Mouse (Mus musculus): Measurements from ENCODE around the gene Atp10a. TPM values are rescaled to one million over a fixed set of nuclear protein-coding genes. Genes with fewer than 3 reads are reported as not detected.

Gene Atp10a
- 0.57 and 0.77 TPM in 2 replicates for polyA plus RNA-seq (2012; rRNA removed)

DNA sequence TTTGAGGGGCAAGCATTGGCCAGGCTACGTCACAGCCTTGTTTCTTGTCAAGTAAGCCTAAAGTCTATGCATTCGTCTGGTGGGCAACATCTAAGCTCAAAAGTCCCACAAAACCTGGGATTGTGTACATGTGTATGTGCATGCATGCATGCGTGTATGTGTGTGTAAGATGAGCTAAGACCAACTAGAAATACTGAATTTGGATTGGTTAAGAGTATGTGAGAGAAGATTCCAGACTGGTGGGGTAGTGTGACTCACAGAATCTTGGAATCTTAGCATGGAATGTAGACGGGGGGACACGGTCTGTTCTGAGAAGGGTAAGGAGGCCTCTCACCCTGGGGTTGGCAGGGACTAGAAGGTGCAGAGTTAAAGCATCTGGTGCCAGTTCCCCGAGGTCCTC lies at the start of gene Atp10a:
Atp10a (plus strand) TSS at position 301 of the 400 bp plus-strand sequence.

Measured in liver, embryonic 14 days (tissue).